Mouse (Mus musculus) midbrain, embryonic 10.5 days (tissue): ENCODE results near the gene Gfra1. TPM values are rescaled to one million over a fixed set of nuclear protein-coding genes. Genes with fewer than 3 reads are reported as not detected.

Experiments
- DNase-seq: peaks from one replicate; pipeline ENCODE4 v3.0.0-alpha.2; 2017; ENCODE audit warnings: low spot score
- H3K27ac ChIP-seq: fragments of 300-500 bp; sonication (generic); replicated peaks from 2 replicates; pipeline ENCODE4 v1.5.1; 2016; ENCODE audit warnings: mild to moderate bottlenecking
- H3K27me3 ChIP-seq: fragments of 300-500 bp; sonication (generic); 2 replicates; pipeline ENCODE4 v1.6.1; 2016; ENCODE audit warnings: low read depth, mild to moderate bottlenecking; ENCODE audit not compliant: poor library complexity, severe bottlenecking
- H3K36me3 ChIP-seq: fragments of 300-500 bp; sonication (generic); 2 replicates; pipeline ENCODE4 v1.6.1; 2016; ENCODE audit warnings: mild to moderate bottlenecking, moderate library complexity
- H3K4me1 ChIP-seq: fragments of 300-500 bp; sonication (generic); 2 replicates; pipeline ENCODE4 v1.6.1; 2016
- H3K4me3 ChIP-seq: fragments of 300-500 bp; sonication (generic); 2 replicates; pipeline ENCODE4 v1.5.1; 2016; ENCODE audit warnings: mild to moderate bottlenecking, moderate library complexity
- H3K9me3 ChIP-seq: fragments of 300-500 bp; sonication (generic); replicated peaks from 2 replicates; pipeline ENCODE4 v1.6.1; 2016; ENCODE audit warnings: mild to moderate bottlenecking
- WGBS: fragments of 180-500 bp; shearing (Covaris S2); methylation state at CpG from one replicate; pipeline ENCODE4 v1.1.7; 2016; 5-methylcytosine and 5-hydroxymethylcytosine counted together
- polyA plus RNA-seq: library from polyadenylated mRNA; unstranded; fragments of >200 nt; fragmentation: Nextera tagmentation; extraction: Ambion mirVana; gene quantifications from 2 replicates; pipeline ENCODE4 v1.2.1, GENCODE M21; 2016

Gfra1 gene
- polyA plus RNA-seq, 1 experiment from 2014 or later, result 22.1 TPM

DNA sequence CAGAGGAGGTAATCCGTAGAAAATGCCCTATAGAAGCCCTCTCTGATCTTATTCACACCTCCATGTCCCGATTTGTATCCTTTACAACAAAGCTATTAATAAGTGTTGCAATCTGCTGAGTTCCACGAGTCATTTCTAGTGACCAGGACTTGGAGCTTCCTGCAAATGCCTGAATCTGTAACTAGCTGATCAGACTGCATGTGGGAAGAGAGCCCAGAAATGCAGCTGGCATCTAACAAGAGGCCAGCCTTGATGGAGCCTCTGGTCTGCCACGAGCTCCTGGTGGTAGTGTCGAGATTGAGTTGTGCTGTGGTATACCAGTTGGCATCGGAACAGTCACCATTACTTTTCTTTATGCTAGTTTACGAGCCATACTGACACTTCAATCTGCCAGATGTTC lies 200.3 kb downstream of the Gfra1 start:
- DNase-seq, result no peak
- Histone ChIP-seq H3K27me3 (peaks cover 21% of the 10 kb centered on the region), H3K9me3 (no peaks in the 10 kb centered on the region), H3K27ac (no peak overlapping the region), H3K4me3 (no peak overlapping the region), H3K36me3 (0 out of 2 replicates have a peak, but pooled peaks cover 2% of the 10 kb centered on the region), H3K4me1 (peaks cover 16% of the 10 kb centered on the region)
- WGBS, result 89% methylated on average over 7 of the region's 7 CpGs

DNA sequence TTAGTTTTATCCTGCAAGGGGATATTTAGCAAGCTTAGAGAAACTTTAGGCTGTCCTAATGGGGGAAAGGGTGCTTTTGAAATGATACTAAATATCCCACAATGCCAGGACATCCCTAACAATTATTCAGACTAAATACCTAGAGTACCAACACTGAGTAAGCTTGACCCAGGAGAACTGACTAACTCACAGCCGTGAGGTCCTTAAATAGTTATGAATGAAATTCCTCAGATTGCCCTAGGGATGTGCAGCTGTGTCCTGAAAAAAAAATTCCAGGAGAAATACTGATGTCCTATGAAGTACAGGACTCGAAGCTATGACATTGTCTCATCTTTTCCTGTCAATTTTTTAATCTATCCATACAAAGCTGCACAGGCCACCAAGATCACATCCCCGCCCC lies 201.5 kb downstream of the Gfra1 start:
- DNase-seq, result no peak
- peaks cover 17% of the 10 kb centered on the region for H3K27me3 ChIP-seq
- no peaks in the 10 kb centered on the region for H3K9me3 ChIP-seq
- 80% methylated on average over 3 of the region's 3 CpGs for WGBS
- H3K4me1 ChIP-seq, result peaks cover 11% of the 10 kb centered on the region
- no peak overlapping the region for H3K27ac ChIP-seq
- no peak overlapping the region for H3K4me3 ChIP-seq
- H3K36me3 ChIP-seq, result 0 out of 2 replicates have a peak, but pooled peaks cover 2% of the 10 kb centered on the region

DNA sequence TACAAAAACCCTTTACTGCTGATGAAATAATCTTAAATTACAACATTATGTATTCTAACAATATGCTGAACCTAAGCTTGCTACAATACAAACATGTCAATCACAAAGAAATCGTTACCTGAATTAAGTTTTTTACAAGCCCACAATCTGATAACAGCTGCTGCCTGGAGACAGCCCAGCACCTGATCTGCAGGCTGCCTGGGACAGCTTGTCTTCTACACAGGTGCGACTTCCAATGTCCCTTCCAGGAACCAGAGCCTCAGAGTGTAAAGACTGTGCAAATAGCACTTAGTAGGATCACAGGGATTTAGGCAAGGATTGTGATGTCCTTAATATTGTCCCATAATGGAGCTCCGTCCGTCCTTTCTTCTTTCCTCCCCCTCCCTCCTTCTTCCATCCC lies 204.0 kb downstream of the Gfra1 start:
- no peak for DNase-seq
- 77% methylated on average over 4 of the region's 4 CpGs for WGBS
- H3K36me3 ChIP-seq, result no peaks in the 10 kb centered on the region

DNA sequence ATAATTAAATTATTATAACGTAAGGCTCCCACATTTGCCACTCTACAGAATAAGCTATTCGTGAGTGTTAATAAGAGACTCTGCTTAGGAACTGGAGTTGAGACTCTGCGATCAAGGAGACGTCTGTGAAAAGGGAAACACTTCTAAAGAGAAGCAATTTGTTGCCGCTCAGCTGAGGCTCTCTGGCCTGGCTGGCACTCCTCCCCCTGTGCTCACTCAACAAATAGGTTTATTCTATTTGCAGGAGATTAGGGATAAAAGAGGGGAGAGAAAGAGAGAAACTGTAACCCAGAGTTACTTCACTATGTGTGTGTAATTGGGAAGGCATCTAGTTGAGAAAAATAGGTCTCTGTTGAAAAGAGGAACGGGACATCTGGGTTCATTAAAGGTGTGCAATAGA lies 204.6 kb downstream of the Gfra1 start:
- DNase-seq, result no peak
- Histone ChIP-seq H3K4me3 (no peak overlapping the region), H3K27me3 (peaks cover 8% of the 10 kb centered on the region; the same call in 1 of the 2 replicates), H3K4me1 (peaks cover 8% of the 10 kb centered on the region; the same call in 1 of the 2 replicates), H3K9me3 (no peaks in the 10 kb centered on the region), H3K27ac (no peak overlapping the region), H3K36me3 (no peaks in the 10 kb centered on the region)
- WGBS, result 47% methylated on average over 6 of the region's 6 CpGs

More for the DNA sequence above, 204.0 kb downstream of the Gfra1 start:
- Histone ChIP-seq H3K4me1 (peaks cover 8% of the 10 kb centered on the region; the same call in 1 of the 2 replicates), H3K4me3 (no peak overlapping the region), H3K9me3 (no peaks in the 10 kb centered on the region), H3K27ac (no peak overlapping the region), H3K27me3 (peaks cover 11% of the 10 kb centered on the region; the same call in 1 of the 2 replicates)

DNA sequence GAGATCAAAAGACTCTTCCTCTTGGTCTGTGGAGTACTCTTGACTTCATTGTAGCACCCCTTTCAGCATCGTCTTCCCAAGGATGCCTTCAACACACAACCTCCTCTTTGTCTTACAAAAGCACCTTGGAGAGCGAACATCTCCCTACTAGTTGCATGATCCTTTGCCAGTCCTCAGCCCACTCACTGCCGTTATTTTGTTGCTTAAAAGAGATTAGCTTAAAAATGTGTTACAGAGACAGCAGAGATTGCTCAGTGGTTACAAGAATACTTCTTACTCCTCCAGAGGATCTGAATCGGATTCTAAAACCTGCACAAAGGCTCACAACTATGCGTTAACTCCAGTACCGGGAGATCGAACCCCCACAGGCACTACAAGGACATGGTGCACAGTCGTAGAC lies 205.5 kb downstream of the Gfra1 start:
- peaks cover 11% of the 10 kb centered on the region; the same call in 1 of the 2 replicates for H3K4me1 ChIP-seq
- no peaks in the 10 kb centered on the region for H3K36me3 ChIP-seq
- no peak for DNase-seq
- H3K27me3 ChIP-seq, result peaks cover 8% of the 10 kb centered on the region; the same call in 1 of the 2 replicates
- no peak overlapping the region for H3K27ac ChIP-seq
- no peak overlapping the region for H3K4me3 ChIP-seq
- 83% methylated on average over 8 of the region's 8 CpGs for WGBS
- H3K9me3 ChIP-seq, result no peaks in the 10 kb centered on the region

DNA sequence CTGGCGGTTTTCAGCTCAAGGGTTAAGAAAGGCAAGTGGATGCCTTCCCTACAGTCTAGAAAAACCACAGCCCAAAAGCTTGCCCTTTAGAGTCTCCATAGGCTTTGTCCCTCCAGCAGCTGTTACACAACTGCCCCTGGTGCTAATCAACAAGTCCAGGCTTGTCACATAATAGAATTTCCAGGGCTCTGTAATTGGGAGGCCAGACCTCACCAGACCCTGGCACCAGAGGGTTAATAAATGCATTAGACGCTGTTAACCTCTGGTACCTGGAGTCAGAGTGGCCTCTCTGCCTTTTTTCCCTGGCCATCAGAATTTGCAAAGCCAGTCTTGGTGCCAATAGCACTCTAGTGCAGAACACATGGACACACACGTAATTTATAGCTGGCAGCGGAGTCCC lies 211.6 kb downstream of the Gfra1 start:
- no peak overlapping the region for H3K27ac ChIP-seq
- no peaks in the 10 kb centered on the region for H3K9me3 ChIP-seq
- no peak for DNase-seq

DNA sequence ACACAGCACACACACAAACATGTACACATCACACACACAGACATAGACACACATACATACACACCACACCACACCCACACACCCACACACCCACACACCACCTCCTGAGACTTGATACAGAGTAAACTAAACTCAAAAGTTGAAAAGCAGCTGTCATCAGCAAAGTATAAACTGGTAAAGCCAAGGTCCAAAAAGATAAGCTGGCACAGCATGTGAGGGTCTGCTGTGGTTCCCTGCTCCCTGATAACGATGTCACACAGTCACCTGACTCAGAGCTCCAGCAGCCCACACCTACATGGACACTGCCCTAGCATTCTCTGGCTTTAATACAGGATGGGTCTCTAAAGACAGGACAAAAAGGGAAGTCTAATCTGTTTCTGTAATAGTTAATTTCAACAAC lies 212.1 kb downstream of the Gfra1 start:
- Histone ChIP-seq H3K27ac (no peak overlapping the region), H3K27me3 (no peaks in the 10 kb centered on the region; the same call in 1 of the 2 replicates), H3K36me3 (no peaks in the 10 kb centered on the region), H3K4me1 (peaks cover 17% of the 10 kb centered on the region), H3K4me3 (no peak overlapping the region), H3K9me3 (no peaks in the 10 kb centered on the region)
- 87% methylated on average over 1 of the region's 1 CpGs for WGBS
- DNase-seq, result no peak

More for the DNA sequence above, 211.6 kb downstream of the Gfra1 start:
- Histone ChIP-seq H3K4me1 (peaks cover 17% of the 10 kb centered on the region), H3K27me3 (no peaks in the 10 kb centered on the region; the same call in 1 of the 2 replicates), H3K4me3 (no peak overlapping the region), H3K36me3 (no peaks in the 10 kb centered on the region)
- WGBS, result 77% methylated on average over 4 of the region's 4 CpGs

DNA sequence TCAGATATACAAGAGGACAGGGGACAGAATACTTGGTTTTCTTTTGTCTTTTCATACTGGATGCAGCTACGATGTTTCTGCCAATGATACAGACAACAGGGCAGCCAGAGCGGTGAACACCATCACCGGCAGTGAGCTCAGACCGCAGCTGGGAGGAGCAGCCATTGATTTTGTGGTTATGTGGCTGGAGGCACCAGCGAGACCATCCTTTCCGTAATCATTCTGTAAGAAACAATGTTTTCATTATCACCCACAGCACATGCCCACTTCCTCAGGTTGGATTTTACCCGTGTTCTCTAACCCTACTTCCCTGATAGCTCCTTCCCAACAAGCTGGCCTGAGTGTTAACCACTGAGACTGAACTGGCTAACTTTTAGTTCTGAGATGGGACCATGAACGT lies 217.4 kb downstream of the Gfra1 start:
- no peaks in the 10 kb centered on the region for H3K4me1 ChIP-seq
- H3K4me3 ChIP-seq, result no peak overlapping the region
- H3K36me3 ChIP-seq, result no peaks in the 10 kb centered on the region
- 84% methylated on average over 8 of the region's 8 CpGs for WGBS
- DNase-seq, result no peak
- no peak overlapping the region for H3K27ac ChIP-seq
- no peaks in the 10 kb centered on the region; the same call in 1 of the 2 replicates for H3K27me3 ChIP-seq
- no peaks in the 10 kb centered on the region for H3K9me3 ChIP-seq

DNA sequence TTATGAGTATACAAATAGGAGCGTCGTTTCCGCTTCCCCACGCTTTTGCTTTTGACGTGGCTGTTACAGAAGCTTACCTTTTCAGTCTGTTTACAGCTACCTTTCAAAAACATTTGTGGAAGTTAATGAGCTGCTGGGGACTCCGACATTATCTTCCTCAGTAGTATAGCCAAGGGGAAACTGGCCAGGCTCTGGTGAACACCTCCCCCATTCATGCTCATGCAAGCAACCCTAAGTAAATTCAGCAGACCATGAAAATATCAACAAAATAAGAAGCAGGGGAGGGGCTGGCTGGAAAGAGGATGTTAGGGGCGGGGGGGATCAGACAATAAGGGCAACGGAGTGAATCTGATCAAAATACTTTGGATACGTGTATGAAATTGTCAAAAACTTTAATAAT lies 228.0 kb downstream of the Gfra1 start:
- 70% methylated on average over 9 of the region's 9 CpGs for WGBS
- H3K9me3 ChIP-seq, result no peaks in the 10 kb centered on the region
- no peak overlapping the region for H3K4me3 ChIP-seq
- no peaks in the 10 kb centered on the region; the same call in 1 of the 2 replicates for H3K27me3 ChIP-seq
- no peak for DNase-seq
- no peak overlapping the region for H3K27ac ChIP-seq
- H3K4me1 ChIP-seq, result peaks cover 25% of the 10 kb centered on the region
- no peaks in the 10 kb centered on the region for H3K36me3 ChIP-seq

DNA sequence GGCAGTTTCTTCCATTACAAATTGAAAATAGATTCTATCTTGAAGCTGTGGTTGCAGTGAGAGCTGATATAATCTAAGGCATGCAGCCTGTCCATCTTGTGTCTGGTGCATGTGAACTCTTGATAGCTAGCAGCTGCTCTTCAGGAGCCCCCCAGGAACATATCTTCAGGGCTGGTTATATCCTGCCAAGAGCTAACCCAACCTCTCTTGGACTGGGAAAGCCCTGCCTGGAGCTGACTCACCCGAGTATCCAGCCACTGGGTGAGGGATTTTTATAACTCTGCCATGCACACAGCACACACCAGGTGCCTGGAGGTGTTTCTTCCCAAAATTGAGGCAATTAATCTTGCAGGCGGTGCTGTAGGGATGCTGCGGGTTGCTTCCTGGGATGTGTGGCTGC lies 228.8 kb downstream of the Gfra1 start:
- H3K4me1 ChIP-seq, result peaks cover 25% of the 10 kb centered on the region
- DNase-seq, result no peak
- no peaks in the 10 kb centered on the region; the same call in 1 of the 2 replicates for H3K27me3 ChIP-seq
- no peaks in the 10 kb centered on the region for H3K36me3 ChIP-seq
- no peak overlapping the region for H3K4me3 ChIP-seq
- 70% methylated on average over 3 of the region's 3 CpGs for WGBS
- H3K9me3 ChIP-seq, result no peaks in the 10 kb centered on the region
- no peak overlapping the region for H3K27ac ChIP-seq

DNA sequence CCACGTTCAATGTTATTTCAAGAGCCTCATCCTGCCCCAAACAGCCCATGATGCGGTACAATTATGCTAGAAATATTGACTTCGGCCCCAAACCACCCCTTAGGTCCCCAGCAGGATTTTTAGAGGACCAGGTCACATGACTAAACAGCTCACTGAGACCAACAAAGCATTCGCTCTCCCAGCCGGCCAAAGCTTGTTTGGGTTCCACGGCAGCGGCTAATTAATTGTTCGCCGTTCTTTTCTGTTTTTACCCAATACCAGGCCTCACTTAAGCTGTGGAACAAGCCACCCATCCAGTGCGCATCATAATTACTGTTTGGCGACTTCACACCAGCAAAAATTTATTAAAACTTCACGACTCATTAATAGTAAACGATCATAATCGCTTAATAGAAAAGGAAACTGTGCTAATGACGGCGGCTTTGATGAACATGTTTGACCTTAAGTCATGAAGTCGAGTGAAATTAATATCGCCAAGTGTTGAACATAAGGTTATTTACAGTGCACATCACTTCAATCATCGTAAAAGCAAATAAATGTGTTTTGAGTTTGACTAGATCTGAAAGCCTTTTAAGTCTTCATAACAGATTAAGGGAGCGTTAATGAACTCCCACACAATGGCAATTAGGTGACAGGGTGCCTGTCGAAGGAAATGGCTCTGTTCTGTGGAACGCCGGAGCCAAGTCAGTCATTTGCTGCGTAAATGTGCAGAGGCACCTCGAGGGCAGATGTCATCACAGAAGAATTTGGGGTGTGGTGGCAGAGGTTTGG lies 235.5 kb downstream of the Gfra1 start:
- Histone ChIP-seq H3K27ac (0 out of 2 replicates have a peak overlapping the region, but pooled peaks have one; percentile 38), H3K4me1 (peaks cover 9% of the 10 kb centered on the region), H3K36me3 (no peaks in the 10 kb centered on the region), H3K4me3 (no peak overlapping the region), H3K27me3 (peaks cover 2% of the 10 kb centered on the region; the same call in 1 of the 2 replicates), H3K9me3 (no peaks in the 10 kb centered on the region)
- no peak for DNase-seq
- 80% methylated on average over 25 of the region's 25 CpGs for WGBS

DNA sequence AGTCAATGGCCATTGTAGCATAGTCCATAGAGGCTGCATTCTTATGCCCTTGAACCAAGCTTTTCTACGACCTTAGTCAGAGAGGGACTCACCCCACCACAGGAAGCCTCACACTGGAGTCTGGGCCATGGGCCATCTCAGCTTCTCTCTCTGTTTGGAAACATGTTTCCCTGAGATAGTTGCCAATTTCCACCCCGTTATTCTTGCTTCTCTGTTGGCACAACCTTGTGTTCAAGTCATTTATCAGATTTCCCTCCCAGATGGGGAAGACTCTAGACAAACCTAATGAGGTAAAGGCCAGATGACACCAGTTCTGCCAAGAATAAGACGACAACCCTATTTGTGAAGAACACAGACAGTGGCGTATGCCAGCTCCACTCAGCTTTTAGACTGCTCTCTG lies 238.1 kb downstream of the Gfra1 start:
- Histone ChIP-seq H3K27ac (no peak overlapping the region), H3K9me3 (no peaks in the 10 kb centered on the region), H3K27me3 (peaks cover 2% of the 10 kb centered on the region; the same call in 1 of the 2 replicates), H3K36me3 (no peaks in the 10 kb centered on the region), H3K4me3 (no peak overlapping the region), H3K4me1 (peaks cover 4% of the 10 kb centered on the region; the same call in 1 of the 2 replicates)
- DNase-seq, result no peak
- 90% methylated on average over 4 of the region's 4 CpGs for WGBS

DNA sequence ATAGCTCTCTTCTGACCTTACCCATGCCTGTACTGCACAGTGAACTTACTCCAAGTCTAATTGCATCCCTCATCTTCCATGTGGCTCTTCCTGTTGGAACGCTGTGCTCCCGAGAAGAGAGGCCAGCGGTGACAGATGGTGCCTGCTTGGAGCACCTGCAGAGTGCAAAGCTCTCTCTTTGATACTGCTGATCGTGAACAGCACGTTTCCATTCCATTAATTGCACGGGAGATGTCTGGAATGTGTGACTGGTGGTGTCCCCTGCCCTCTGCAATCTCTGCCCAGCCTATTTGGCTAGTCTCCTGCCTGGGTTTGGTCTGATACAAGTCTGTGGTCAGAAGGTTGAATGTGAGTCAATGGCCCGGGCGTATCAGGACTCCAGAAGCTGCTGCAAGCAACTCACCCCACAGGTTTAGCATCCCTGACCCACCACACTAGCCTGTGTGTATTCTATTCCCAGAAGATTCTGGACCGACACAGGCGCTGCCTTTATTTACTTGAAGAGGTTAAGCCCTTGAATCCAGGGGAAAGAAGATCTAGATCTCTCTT lies 249.1 kb downstream of the Gfra1 start:
- H3K9me3 ChIP-seq, result no peaks in the 10 kb centered on the region
- H3K27ac ChIP-seq, result no peak overlapping the region
- H3K4me1 ChIP-seq, result peaks cover 7% of the 10 kb centered on the region; the same call in 1 of the 2 replicates
- 87% methylated on average over 10 of the region's 10 CpGs for WGBS
- H3K4me3 ChIP-seq, result no peak overlapping the region
- no peak for DNase-seq
- no peaks in the 10 kb centered on the region for H3K27me3 ChIP-seq
- no peaks in the 10 kb centered on the region for H3K36me3 ChIP-seq
